Mouse (Mus musculus) CD4-positive, CD25-positive, alpha-beta regulatory T cell (primary cell): ENCODE data around the gene Gpatch3. TPM values are rescaled to one million over a fixed set of nuclear protein-coding genes. Genes with fewer than 3 reads are reported as not detected.

Experiments
- polyA plus RNA-seq: library from polyadenylated mRNA; unstranded; fragments of 100-300 nt; shearing (Covaris generic); gene quantifications from one replicate; pipeline ENCODE4 v1.2.1, GENCODE M21; 2017

Gpatch3 gene
- 16.9 TPM for polyA plus RNA-seq

DNA sequence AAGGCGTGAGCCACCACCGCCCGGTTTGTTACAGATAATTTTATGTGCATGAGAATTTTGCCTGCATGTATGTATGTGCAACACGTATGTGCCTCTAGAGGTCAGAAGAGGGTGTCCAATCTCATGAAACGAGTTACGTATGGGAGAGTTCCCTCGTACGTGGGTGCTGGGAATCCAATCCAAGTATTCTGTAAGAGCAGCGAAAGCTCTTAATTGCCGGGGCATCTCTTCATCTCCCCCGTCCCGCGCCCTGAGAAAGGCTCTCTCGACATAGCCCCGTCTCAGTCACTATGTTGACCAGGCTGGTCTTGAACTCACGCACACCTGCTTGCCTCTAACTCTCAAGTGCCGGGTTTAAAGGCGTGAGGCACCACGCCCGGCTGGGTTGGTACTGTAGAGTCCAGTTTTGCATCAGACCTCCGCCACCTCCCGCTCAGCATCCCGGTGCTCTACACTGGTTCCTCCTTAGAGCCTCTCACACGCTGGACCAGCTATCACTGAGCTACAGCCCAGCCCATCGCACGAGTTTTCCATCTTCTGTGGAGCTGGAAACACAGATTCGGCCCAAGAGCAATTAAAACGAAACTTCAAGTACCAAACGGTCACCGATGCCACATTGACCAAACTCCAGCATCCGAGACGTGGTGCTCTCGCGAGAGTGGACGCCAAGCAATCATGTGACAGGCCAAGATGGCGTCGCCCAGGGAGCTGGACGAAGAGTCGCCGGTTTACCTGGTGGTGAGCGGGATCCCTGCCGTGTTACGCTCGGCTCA lies at the start of gene Gpatch3:
Gpatch3 (plus strand) TSS at position 676 of the 773 bp plus-strand sequence.

DNA sequence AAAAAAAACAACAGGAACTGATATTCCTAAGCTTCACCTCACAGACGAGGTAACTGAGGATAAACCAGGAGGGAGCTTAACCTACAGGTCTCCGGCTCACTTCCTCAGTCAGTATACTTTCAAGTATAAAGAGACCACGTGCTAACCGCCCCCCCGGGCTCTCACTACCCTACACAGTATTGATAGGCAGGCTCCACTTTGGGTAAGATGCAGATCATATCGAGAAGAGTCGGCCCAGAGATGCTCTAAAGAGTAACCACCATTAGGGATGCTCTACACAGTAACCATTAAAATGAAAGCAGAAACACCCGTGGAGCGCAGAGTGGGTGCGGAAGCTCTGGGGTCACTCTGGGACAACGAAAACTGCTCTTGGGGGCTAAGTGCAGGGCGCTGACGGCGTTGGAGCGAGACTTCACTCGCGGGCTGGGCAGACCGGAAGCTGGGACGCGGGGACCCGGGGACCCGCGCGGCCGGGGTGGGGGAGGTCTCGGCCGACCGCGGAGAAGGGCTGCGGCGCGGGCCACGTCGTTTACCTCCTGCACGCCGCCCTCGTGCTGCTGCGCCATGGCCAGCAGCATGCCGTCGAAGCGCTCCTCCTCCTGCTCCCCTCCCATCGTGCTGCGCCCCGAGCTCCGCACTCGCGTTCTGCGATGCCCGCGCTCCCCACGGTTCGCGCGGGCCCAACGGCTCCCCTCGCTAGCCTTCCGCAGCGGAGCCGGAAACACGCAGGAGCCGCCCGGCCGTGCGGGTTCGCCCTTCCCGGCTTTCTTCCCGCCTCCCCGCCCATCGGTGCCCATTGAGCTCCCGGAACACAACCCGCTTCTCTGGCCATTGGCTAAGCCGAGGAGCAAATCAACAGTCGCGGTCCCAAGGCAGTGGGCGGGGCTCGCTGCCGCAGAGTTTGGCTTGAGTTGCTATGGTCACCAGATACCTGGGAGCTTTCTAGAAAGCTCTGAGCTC lies 29.0 kb upstream of the Gpatch3 start, which contains the start of gene Nudc:
Nudc (minus strand) TSS at position 725 of the 960 bp plus-strand sequence.

DNA sequence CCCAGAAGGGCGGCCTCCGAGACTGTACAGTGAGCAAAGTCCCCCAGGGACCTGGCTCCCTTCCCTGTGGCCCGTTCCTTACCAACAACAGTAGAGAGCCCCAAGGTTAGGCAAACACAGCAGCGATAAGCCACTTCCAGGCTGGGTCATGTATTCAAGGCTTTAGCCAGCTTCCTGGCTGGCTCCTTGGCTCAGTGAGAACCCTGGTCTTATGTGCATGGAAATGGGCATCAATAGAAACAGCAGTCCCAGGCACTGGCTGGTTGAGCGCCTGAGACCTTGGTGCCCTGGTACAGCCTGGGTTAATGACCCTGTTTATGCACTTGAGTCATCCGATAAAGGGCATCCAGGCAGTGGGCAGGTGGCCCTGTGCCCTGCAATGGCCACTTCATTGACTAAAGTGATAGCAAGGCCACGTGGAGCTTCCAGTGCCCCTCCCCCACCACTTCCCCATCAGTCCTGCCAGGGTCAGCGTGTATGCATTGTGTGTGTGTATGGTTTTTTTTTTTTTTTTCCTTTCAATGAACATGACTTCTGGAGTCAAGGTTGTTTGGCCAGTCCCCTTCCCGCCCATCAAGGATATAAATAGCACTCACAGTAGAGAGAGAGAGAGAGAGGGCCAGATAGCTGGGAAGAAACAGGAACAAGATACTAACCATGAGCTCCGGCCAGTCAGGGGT lies 21.6 kb upstream of the Gpatch3 start, which contains the start of gene Nr0b2:
Nr0b2 (plus strand) TSS at position 609 of the 680 bp plus-strand sequence.

DNA sequence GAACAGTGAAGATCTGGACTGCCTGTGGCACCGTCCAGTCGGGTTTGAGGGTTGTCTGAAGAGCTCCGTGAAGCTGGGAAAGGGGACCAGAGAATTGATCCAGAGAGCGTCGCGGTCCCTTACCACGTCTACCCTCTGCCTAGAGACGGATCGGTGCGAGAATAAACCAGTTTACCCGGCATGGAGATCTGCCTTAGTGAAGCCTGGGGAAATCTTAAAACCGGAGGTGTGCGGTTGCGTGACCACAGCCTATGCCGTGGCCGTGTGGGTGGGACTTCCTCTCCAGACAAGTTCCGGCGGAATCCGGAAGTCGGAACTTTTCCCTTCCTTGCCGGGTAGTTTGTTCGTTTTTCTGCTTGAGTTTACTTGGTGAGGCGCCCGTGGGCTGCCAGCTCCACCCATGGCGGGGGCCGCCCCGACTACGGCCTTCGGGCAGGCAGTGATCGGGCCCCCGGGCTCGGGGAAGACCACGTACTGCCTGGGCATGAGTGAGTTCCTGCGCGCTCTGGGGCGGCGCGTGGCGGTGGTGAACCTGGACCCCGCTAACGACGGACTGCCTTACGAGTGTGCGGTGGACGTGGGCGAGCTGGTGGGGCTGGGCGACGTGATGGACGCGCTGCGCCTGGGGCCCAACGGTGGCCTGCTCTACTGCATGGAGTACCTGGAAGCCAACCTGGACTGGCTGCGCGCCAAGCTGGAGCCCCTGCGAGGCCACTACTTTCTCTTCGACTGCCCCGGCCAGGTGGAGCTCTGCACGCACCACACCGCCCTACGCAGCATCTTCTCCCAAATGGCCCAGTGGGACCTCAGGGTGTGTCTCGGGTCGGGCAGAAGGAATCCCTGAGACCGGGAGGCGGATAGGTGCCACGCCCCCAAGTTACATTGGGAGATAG lies 9.8 kb downstream of the Gpatch3 start, which contains the start of gene Gpn2:
Gpn2 (plus strand) TSS at position 304 of the 893 bp plus-strand sequence.

DNA sequence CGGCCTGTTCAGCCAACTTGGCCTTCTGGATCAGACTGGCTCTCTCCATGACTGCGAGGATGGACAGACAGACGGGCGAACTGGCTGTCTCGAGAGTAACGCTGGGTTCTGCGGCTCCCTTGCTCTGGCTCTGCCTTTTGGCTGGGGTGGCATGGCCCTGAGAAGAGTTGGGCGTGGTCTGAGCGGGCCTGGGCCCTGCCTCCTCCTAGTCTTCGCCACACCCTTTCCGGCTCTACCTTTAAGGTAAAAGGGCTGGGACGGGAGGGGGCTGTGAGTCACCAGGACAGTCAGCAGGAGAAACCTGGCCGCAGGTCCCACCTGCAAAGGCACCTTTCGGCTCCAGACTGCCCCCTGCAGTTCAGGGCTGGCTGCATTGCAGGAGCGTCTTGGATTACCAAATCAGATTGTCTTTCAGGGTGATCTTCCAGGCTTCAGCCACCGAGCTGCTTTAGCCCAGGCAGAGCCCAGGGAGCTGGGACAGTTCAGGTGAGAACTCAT lies 27.2 kb downstream of the Gpatch3 start, which contains the start of gene Sfn:
Sfn (minus strand) TSS at position 448 of the 498 bp plus-strand sequence.

Other genes starting within 250 kb of the Gpatch3 start
- 6.4 TPM for gene Wdtc1, start 221.3 kb upstream of the Gpatch3 start, polyA plus RNA-seq
- gene Slc9a1, start 205.0 kb upstream of the Gpatch3 start, polyA plus RNA-seq, result 19.4 TPM
- not detected for gene Tent5b, start 94.6 kb upstream of the Gpatch3 start, polyA plus RNA-seq
- gene Trnp1, start 76.2 kb upstream of the Gpatch3 start, polyA plus RNA-seq, result not detected
- 0.72 TPM for gene Kdf1, start 55.8 kb upstream of the Gpatch3 start, polyA plus RNA-seq
- 145 TPM for gene Nudc, start 28.7 kb upstream of the Gpatch3 start, polyA plus RNA-seq
- gene Nr0b2, start 21.4 kb upstream of the Gpatch3 start, polyA plus RNA-seq, result not detected
- 22.0 TPM for gene Gpn2, start 9.6 kb downstream of the Gpatch3 start, polyA plus RNA-seq
- gene Sfn, start 27.4 kb downstream of the Gpatch3 start, polyA plus RNA-seq, result 23.2 TPM
- gene Zdhhc18, start 75.4 kb downstream of the Gpatch3 start, polyA plus RNA-seq, result 242 TPM
- 29.7 TPM for gene Pigv, start 97.9 kb downstream of the Gpatch3 start, polyA plus RNA-seq
- gene Arid1a, start 182.0 kb downstream of the Gpatch3 start, polyA plus RNA-seq, result 56.0 TPM